17 mouse cellular contexts compared by ENCODE assay signal in genomic region chr14:23565931-23566330, GRCm38 (mm10).
"Had no signal": no experiment of that assay in that cellular context is flagged by ENCODE, and none has a peak within 500 bp of the region (broad histone marks: within the 10 kb centered on the region; RNA-seq: fewer than 3 reads in every experiment).

No protein-coding gene starts in this region.

- H3K4me2 ChIP-seq: intestine, embryonic 15.5 days; kidney, embryonic 15.5 days; liver, embryonic 13.5 days; midbrain, embryonic 12.5 days; midbrain, embryonic 15.5 days; neural tube, embryonic 13.5 days; stomach, embryonic 15.5 days had no signal

- H3K4me3 ChIP-seq: intestine, embryonic 15.5 days; kidney, embryonic 15.5 days; liver, embryonic 13.5 days; midbrain, embryonic 12.5 days; midbrain, embryonic 15.5 days; myocyte; neural tube, embryonic 13.5 days; stomach, embryonic 15.5 days had no signal

- H3K36me3 ChIP-seq: intestine, embryonic 15.5 days; kidney, embryonic 15.5 days; liver, embryonic 13.5 days; midbrain, embryonic 12.5 days; midbrain, embryonic 15.5 days; neural tube, embryonic 13.5 days; stomach, embryonic 15.5 days had no signal

- DNase-seq: kidney, adult 11 months; kidney, adult 8-10 months; kidney, postnatal 25 days; left cerebral cortex, postnatal 4 days; liver, embryonic 13.5 days; lung, adult 2 months; lung, postnatal 14 days; lung, postnatal 4 days; retina, postnatal 1 day; thymus, postnatal 25 days had no signal

- ATAC-seq: intestine, embryonic 15.5 days; midbrain, embryonic 15.5 days had no signal

- H3K9ac ChIP-seq: intestine, embryonic 15.5 days; kidney, embryonic 15.5 days; liver, embryonic 13.5 days; midbrain, embryonic 12.5 days; midbrain, embryonic 15.5 days; neural tube, embryonic 13.5 days; stomach, embryonic 15.5 days had no signal

- H3K4me1 ChIP-seq: intestine, embryonic 15.5 days; liver, embryonic 13.5 days; stomach, embryonic 15.5 days had no signal

- H3K27ac ChIP-seq: intestine, embryonic 15.5 days; kidney, embryonic 15.5 days; liver, embryonic 13.5 days; midbrain, embryonic 12.5 days; midbrain, embryonic 15.5 days; stomach, embryonic 15.5 days had no signal

- H3K27me3 ChIP-seq: intestine, embryonic 15.5 days; kidney, embryonic 15.5 days; liver, embryonic 13.5 days; midbrain, embryonic 15.5 days; neural tube, embryonic 13.5 days; stomach, embryonic 15.5 days had no signal

- H3K9me3 ChIP-seq: intestine, embryonic 15.5 days; kidney, embryonic 15.5 days; liver, embryonic 13.5 days; midbrain, embryonic 12.5 days; midbrain, embryonic 15.5 days; neural tube, embryonic 13.5 days; stomach, embryonic 15.5 days had no signal
